Mouse (Mus musculus) erythroblast, embryonic 14.5 days (primary cell): ENCODE data around the gene Slc16a14.

Experiments
- GATA1 ChIP-seq: IDR thresholded peaks from 2 replicates; pipeline ENCODE4 v1.6.1; 2012; ENCODE audit warnings: low read length, inconsistent platforms, mixed read lengths
- TAL1 ChIP-seq: IDR thresholded peaks from 3 replicates; pipeline ENCODE4 v1.6.1; 2012; ENCODE audit warnings: low read length, inconsistent platforms, mixed read lengths

- no peak for TF ChIP-seq TAL1
- no peak for TF ChIP-seq GATA1
These were observed 66.1 kb downstream of the Slc16a14 start for GRCm38 (mm10) chr1:84868841-84869240.
